Mouse (Mus musculus) brown adipose tissue, adult 24 weeks (tissue): ENCODE data around the gene Sf3b3. TPM values are rescaled to one million over a fixed set of nuclear protein-coding genes. Genes with fewer than 3 reads are reported as not detected.

Source experiments
- H3K27ac ChIP-seq: fragments of 200-500 bp; replicated peaks from 2 replicates; pipeline ENCODE4 v1.5.1; 2012; ENCODE audit warnings: low read depth, mild to moderate bottlenecking, low read length
- H3K4me1 ChIP-seq: fragments of 200-500 bp; 2 replicates; pipeline ENCODE4 v1.6.1; 2012; ENCODE audit warnings: low read length, mixed read lengths; ENCODE audit not compliant: control insufficient read depth, insufficient read depth, insufficient read length
- H3K4me3 ChIP-seq: fragments of 200-500 bp; 2 replicates; pipeline ENCODE4 v1.5.1; 2012; ENCODE audit warnings: low read depth, mild to moderate bottlenecking, low read length, moderate library complexity; ENCODE audit not compliant: insufficient read depth
- polyA plus RNA-seq: library from polyadenylated mRNA; stranded (reverse); fragments of >200 nt; gene quantifications from 2 replicates; pipeline ENCODE4 v1.2.4, GENCODE M21; 2012; ENCODE audit not compliant: missing spikeins, insufficient read depth, insufficient read length

Sf3b3 gene
- polyA plus RNA-seq, 1 experiment: 8.6 TPM

- H3K4me1 ChIP-seq: peaks cover 9% of the 10 kb centered on the region
Observed at GRCm38 (mm10) chr8:110785366-110785765, 61.2 kb downstream of the Sf3b3 start.

GRCm38 (mm10) chr8:110779924-110780718 lies 66.5 kb downstream of the Sf3b3 start:
- Histone ChIP-seq H3K4me1 (no peaks in the 10 kb centered on the region), H3K27ac (no peak overlapping the region), H3K4me3 (no peak overlapping the region)

More at GRCm38 (mm10) chr8:110785366-110785765, 61.2 kb downstream of the Sf3b3 start:
- H3K4me3 ChIP-seq: no peak overlapping the region
- no peak overlapping the region for H3K27ac ChIP-seq

- H3K27ac ChIP-seq: no peak overlapping the region
- 0 out of 2 replicates have a peak, but pooled peaks cover 2% of the 10 kb centered on the region for H3K4me1 ChIP-seq
- H3K4me3 ChIP-seq: no peak overlapping the region
Observed at GRCm38 (mm10) chr8:110776335-110776734, 70.3 kb downstream of the Sf3b3 start.

GRCm38 (mm10) chr8:110775721-110776120 lies 70.9 kb downstream of the Sf3b3 start:
- no peak overlapping the region for H3K4me3 ChIP-seq
- 0 out of 2 replicates have a peak, but pooled peaks cover 2% of the 10 kb centered on the region for H3K4me1 ChIP-seq
- H3K27ac ChIP-seq: no peak overlapping the region

GRCm38 (mm10) chr8:110775316-110775715 lies 71.3 kb downstream of the Sf3b3 start:
- no peak overlapping the region for H3K27ac ChIP-seq
- H3K4me3 ChIP-seq: no peak overlapping the region
- 0 out of 2 replicates have a peak, but pooled peaks cover 2% of the 10 kb centered on the region for H3K4me1 ChIP-seq

- H3K4me3 ChIP-seq: no peak overlapping the region
- H3K4me1 ChIP-seq: 0 out of 2 replicates have a peak, but pooled peaks cover 2% of the 10 kb centered on the region
- H3K27ac ChIP-seq: peak overlapping the region; percentile 22
Observed at GRCm38 (mm10) chr8:110774725-110775124, 71.9 kb downstream of the Sf3b3 start.

- H3K4me3 ChIP-seq: no peak overlapping the region
- 0 out of 2 replicates have a peak, but pooled peaks cover 2% of the 10 kb centered on the region for H3K4me1 ChIP-seq
- H3K27ac ChIP-seq: peak overlapping the region; percentile 22; the same call in 1 of the 2 replicates
Observed at GRCm38 (mm10) chr8:110774047-110774446, 72.5 kb downstream of the Sf3b3 start.

GRCm38 (mm10) chr8:110772452-110772851 lies 74.1 kb downstream of the Sf3b3 start:
- no peak overlapping the region for H3K27ac ChIP-seq
- H3K4me3 ChIP-seq: no peak overlapping the region
- 0 out of 2 replicates have a peak, but pooled peaks cover 2% of the 10 kb centered on the region for H3K4me1 ChIP-seq

GRCm38 (mm10) chr8:110767261-110767660 lies 79.3 kb downstream of the Sf3b3 start:
- no peak overlapping the region for H3K27ac ChIP-seq
- no peak overlapping the region for H3K4me3 ChIP-seq
- no peaks in the 10 kb centered on the region for H3K4me1 ChIP-seq

- H3K4me3 ChIP-seq: no peak overlapping the region
- peaks cover 6% of the 10 kb centered on the region; the same call in 1 of the 2 replicates for H3K4me1 ChIP-seq
- no peak overlapping the region for H3K27ac ChIP-seq
Observed at GRCm38 (mm10) chr8:110764671-110765070, 81.9 kb downstream of the Sf3b3 start.

- Histone ChIP-seq H3K27ac (0 out of 2 replicates have a peak overlapping the region, but pooled peaks have one; percentile 6), H3K4me3 (no peak overlapping the region), H3K4me1 (peaks cover 6% of the 10 kb centered on the region; the same call in 1 of the 2 replicates)
Observed at GRCm38 (mm10) chr8:110761988-110762387, 84.6 kb downstream of the Sf3b3 start.

- Histone ChIP-seq H3K27ac (peak overlapping the region; percentile 28; the same call in 1 of the 2 replicates), H3K4me1 (peaks cover 6% of the 10 kb centered on the region; the same call in 1 of the 2 replicates), H3K4me3 (no peak overlapping the region)
Observed at GRCm38 (mm10) chr8:110761185-110761584, 85.4 kb downstream of the Sf3b3 start.

- peaks cover 6% of the 10 kb centered on the region; the same call in 1 of the 2 replicates for H3K4me1 ChIP-seq
- H3K27ac ChIP-seq: 0 out of 2 replicates have a peak overlapping the region, but pooled peaks have one; percentile 28
- H3K4me3 ChIP-seq: no peak overlapping the region
Observed at GRCm38 (mm10) chr8:110760280-110760940, 86.2 kb downstream of the Sf3b3 start.
